Mouse (Mus musculus) large intestine, adult 2 months (tissue): ENCODE measurements around the gene Fxyd1. TPM values are rescaled to one million over a fixed set of nuclear protein-coding genes. Genes with fewer than 3 reads are reported as not detected.

ENCODE experiments used
- DNase-seq: peaks from one replicate; pipeline ENCODE4 v3.0.0-alpha.2; 2012; ENCODE audit warnings: low read depth, low spot score
- WGBS: fragments of 180-500 bp; shearing (Covaris S2); methylation state at CpG from one replicate; pipeline ENCODE4 v1.1.7; 2018; 5-methylcytosine and 5-hydroxymethylcytosine counted together
- polyA plus RNA-seq: library from polyadenylated mRNA; depleted of rRNA; stranded (reverse); fragments of >200 nt; gene quantifications from 2 replicates; pipeline ENCODE4 v1.2.3, GENCODE M21; 2012

Gene Fxyd1
- polyA plus RNA-seq, 1 experiment, result 106 TPM

- DNase-seq, result no peak
- 61% methylated on average over 11 of the region's 11 CpGs for WGBS
Observed at GRCm38 (mm10) chr7:31054661-31055320, 2.2 kb downstream of the Fxyd1 start.

GRCm38 (mm10) chr7:31053882-31054447 is 3.0 kb downstream of the Fxyd1 start:
- DNase-seq, result no peak
- whole genome bisulfite sequencing, result 42% methylated on average over 10 of the region's 10 CpGs

DNA sequence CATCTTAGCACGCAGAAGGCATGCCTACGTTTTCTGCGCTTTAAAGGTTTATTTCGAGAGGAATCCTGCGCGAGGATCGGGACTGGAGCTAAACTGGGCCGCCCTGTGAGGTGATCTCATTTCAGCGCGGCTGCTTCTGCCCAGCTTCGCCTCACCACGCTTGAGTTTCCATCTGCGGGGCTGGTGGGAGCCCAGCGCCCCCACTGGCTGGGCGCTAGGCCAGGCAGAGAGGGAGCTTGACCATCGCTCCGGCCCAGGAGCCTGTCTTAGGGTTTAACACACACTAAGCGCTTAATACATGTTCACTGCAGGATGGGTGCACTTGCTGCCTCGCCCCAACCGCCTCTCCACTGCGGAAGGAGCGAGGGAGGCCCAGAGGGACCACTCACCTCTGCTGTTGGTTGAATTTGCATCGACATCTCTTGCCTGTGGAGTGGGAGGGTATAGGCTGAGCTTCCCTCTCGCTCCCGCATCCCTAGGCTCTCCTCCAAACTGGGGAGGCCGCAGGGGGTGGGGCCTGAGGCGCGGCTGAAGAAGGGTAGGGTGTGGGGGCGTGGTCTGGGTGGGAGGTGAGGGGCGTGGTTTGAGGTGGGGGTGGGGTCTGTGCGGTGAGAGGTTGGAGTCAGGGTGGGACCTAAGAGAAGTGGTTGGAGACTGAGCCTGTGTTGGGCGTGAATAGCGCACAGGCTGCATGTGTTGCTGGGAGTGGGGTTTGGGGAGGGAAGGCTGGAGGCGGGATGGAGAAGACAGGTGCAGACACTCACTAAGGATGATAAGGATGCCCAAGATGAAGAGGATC is 4.2 kb downstream of the Fxyd1 start:
- DNase-seq, result no peak
- WGBS, result 11% methylated on average over 34 of the region's 34 CpGs

DNA sequence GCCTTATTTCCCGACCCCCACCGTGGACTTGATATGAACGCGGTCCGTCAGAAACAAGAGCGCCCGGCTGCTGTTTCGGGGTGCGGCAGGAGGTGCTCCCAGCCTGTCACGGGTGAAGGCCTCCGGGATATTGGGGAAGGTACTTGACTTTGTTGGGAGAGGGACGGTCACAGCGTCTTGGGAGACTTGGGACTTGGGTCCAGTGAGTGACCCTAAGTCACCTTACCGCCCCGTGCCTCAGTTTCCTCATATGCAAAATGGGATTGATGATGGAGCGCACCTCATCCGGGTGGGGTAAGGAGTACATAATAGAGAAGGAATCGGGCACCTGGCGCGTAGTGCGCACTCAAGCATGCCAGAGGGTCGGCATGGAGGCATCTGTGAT is 4.8 kb downstream of the Fxyd1 start:
- 23% methylated on average over 22 of the region's 22 CpGs for WGBS
- DNase-seq, result no peak

GRCm38 (mm10) chr7:31051321-31052021 is 5.5 kb downstream of the Fxyd1 start, which contains the start of gene Fxyd7:
TSS of gene Fxyd7 (minus strand) at chr7:31051467.
- 11% methylated on average over 27 of the region's 28 CpGs for WGBS
- no peak for DNase-seq

GRCm38 (mm10) chr7:31050921-31051320 is 6.1 kb downstream of the Fxyd1 start:
- WGBS, result 18% methylated on average over 9 of the region's 9 CpGs
- DNase-seq, result no peak

GRCm38 (mm10) chr7:31050487-31050886 is 6.5 kb downstream of the Fxyd1 start:
- DNase-seq, result no peak
- WGBS, result 23% methylated on average over 6 of the region's 6 CpGs

DNA sequence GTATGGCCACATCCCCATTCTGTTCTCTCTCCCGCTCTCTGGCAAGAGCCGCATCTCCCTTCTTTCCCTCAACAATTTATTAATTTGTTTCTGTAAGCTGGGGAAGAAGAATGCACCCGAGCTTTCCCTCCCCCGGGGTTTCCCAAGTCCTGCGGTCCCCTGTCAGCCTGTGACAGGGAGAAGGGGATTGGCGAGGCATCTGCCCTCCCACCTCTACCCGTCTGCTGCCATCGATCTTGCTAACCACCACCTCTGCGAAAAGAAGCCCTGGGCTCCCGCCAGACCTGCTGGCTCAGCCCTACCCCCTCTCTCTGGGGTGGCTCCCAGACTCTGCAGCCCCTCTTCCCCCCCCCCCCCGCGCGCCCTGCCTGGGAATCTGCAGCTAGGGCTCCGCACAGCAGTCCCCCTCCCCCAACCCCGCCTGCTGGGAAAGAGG is 7.1 kb downstream of the Fxyd1 start:
- no peak for DNase-seq
- 7% methylated on average over 15 of the region's 15 CpGs for WGBS

GRCm38 (mm10) chr7:31049135-31049845 is 7.7 kb downstream of the Fxyd1 start:
- 18% methylated on average over 5 of the region's 5 CpGs for WGBS
- DNase-seq, result no peak

- DNase-seq, result no peak
- WGBS, result 51% methylated on average over 10 of the region's 10 CpGs
Observed at GRCm38 (mm10) chr7:31042431-31042910, 14.5 kb downstream of the Fxyd1 start, which contains the start of gene Fxyd5. TSS of gene Fxyd5 (minus strand) at chr7:31042481.

- 2% methylated on average over 28 of the region's 28 CpGs for WGBS
- no peak for DNase-seq
Observed at GRCm38 (mm10) chr7:31041662-31042315, 15.2 kb downstream of the Fxyd1 start.

- no peak for DNase-seq
- 44% methylated on average over 8 of the region's 8 CpGs for WGBS
Observed at GRCm38 (mm10) chr7:31041023-31041407, 16.0 kb downstream of the Fxyd1 start.

DNA sequence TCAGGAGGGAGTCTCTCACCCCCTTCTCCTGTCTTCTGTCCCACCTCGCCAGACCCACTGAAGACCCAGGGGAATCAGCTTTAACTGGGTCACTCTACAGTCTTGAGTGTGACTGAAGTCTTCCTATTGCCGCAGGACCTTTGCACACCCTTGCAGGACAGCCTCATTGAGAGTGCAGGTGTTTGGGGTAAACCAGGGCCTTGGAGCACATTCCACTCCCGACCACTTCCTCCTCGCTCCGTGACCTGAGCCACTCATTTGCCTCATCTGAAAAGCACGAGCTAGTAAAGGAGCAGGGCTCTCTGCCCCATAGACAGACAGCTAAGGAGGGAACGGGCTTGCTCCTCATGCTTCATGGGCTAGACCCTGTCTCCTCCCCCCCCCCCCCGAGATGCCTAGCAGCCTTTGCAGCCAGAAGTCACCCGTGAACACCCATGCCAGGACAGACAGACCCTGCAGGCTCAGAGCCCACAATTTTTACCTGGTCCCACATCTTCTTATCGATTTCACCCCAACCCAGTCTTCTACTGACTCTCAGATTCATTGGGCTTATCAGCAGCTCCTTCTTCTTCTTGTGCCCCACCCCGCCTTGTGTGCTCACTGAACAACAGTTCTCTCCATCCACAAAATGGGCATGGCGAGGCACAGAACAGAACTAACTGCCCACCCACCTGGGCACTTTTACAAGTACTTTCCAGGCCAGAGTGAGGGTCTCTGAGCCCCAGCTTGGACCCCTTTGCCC is 16.5 kb downstream of the Fxyd1 start:
- 67% methylated on average over 12 of the region's 12 CpGs for WGBS
- DNase-seq, result no peak

DNA sequence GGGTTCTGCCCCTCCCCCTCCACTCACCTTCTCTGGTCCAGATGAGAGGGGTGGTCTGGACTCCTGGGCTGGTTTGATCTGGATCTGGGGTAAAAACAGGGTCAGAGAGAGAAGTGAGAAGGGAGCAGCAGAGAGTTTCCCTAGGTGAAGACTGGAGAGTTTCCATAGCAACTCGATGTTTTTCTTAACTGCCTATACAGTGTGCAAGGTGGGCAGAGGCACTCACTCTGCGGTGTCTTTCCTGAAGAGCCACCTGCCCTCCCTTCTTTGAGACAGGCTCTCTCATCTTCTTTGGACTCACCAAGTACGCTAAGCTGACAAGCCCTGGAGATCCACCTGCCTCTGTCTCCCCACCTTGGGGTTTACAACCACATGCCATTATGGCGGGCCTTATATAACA is 18.0 kb downstream of the Fxyd1 start:
- 90% methylated on average over 4 of the region's 4 CpGs for WGBS
- DNase-seq, result no peak

DNA sequence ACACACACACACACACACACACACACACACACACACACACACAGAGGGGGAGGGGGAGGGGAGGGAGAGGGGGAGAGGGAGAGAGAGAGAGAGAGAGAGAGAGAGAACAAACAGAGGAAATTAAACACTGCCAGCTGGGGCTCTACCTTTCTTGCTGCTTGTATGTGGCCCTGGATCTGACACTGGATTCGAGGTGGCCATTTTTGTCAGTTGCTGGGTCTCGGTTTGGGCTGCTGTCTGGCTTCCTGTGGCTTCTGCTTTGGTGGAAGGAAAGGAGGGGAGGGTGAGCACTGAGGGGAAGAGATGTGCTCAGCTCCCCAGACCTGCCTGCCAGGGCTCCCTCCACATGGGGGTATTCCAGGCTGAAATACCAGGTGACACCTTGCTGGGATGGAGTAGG is 19.3 kb downstream of the Fxyd1 start:
- WGBS, result 60% methylated on average over 2 of the region's 2 CpGs
- no peak for DNase-seq

- no peak for DNase-seq
- 73% methylated on average over 7 of the region's 7 CpGs for WGBS
Observed at GRCm38 (mm10) chr7:31036917-31037316, 20.1 kb downstream of the Fxyd1 start.

DNA sequence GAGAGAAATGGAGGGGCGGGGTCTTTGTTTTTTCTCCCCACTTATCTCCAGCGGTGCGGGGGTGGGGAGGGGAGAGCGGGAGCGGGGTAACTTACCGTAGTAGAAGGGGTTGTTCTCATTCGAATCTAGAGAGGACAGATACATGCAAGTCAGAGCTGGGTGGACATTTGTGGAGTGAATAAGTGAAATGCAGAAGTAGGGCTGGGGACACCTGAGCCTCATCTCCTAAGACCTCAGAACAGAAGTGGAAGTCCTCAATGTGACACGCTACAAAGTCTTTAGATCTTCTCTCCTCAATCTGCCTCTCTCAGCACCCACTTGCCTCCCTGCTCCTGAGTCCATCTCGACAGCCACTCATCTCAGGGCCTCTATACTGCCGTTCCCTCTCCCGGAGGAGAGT is 21.7 kb downstream of the Fxyd1 start:
- WGBS, result 82% methylated on average over 11 of the region's 11 CpGs
- DNase-seq, result no peak

GRCm38 (mm10) chr7:31034789-31035188 is 22.2 kb downstream of the Fxyd1 start:
- no peak for DNase-seq
- 65% methylated on average over 11 of the region's 11 CpGs for WGBS
